Mouse (Mus musculus) CD4-positive, CD25-positive, alpha-beta regulatory T cell, adult 9 weeks (primary cell): ENCODE data around the gene Olfr1408. TPM values are rescaled to one million over a fixed set of nuclear protein-coding genes. Genes with fewer than 3 reads are reported as not detected.

Experiments used
- polyA plus RNA-seq: library from polyadenylated mRNA; unstranded; fragments of 100-300 nt; shearing (Covaris generic); gene quantifications from one replicate; pipeline ENCODE4 v1.2.1, GENCODE M21; 2017

Olfr1408 gene
- not detected for polyA plus RNA-seq

GRCm38 (mm10) chr1:173137274-173137673 is at the start of gene Olfr1408:
Gene Olfr1408, minus strand, starts transcription at chr1:173137374.

Other genes starting within 250 kb of the Olfr1408 start
- gene Apcs, start 242.3 kb downstream of the Olfr1408 start, polyA plus RNA-seq, result not detected
- gene Olfr16, start 187.0 kb downstream of the Olfr1408 start, polyA plus RNA-seq, result not detected
- not detected for gene Olfr1406, start 53.3 kb upstream of the Olfr1408 start, polyA plus RNA-seq
- not detected for gene Olfr218, start 60.4 kb upstream of the Olfr1408 start, polyA plus RNA-seq
- not detected for gene Olfr1404, start 75.0 kb upstream of the Olfr1408 start, polyA plus RNA-seq
- not detected for gene Fcer1a, start 89.8 kb upstream of the Olfr1408 start, polyA plus RNA-seq
- gene Olfr418, start 128.6 kb upstream of the Olfr1408 start, polyA plus RNA-seq, result not detected
- gene Mptx2, start 140.4 kb upstream of the Olfr1408 start, polyA plus RNA-seq, result not detected
- not detected for gene Ackr1, start 196.4 kb upstream of the Olfr1408 start, polyA plus RNA-seq
- gene Aim2, start 213.5 kb upstream of the Olfr1408 start, polyA plus RNA-seq, result 74.2 TPM
- not detected for gene Cadm3, start 230.3 kb upstream of the Olfr1408 start, polyA plus RNA-seq